Mouse (Mus musculus) ES-E14 (cell line): ENCODE data around the gene Kif19a. TPM values are rescaled to one million over a fixed set of nuclear protein-coding genes. Genes with fewer than 3 reads are reported as not detected.

Source experiments
- DNase-seq: peaks from one replicate; pipeline ENCODE4 v3.0.0-alpha.2; 2013; ENCODE audit warnings: low read depth, low spot score
- H3K27ac ChIP-seq: 2 replicates; pipeline ENCODE4 v1.5.1; 2012; ENCODE audit warnings: low read depth, mild to moderate bottlenecking, low read length, moderate library complexity, mixed read lengths; ENCODE audit not compliant: poor library complexity, insufficient read depth, severe bottlenecking
- H3K36me3 ChIP-seq: 2 replicates; pipeline ENCODE4 v1.6.1; 2012; ENCODE audit warnings: mild to moderate bottlenecking, low read length, moderate library complexity, mixed read lengths; ENCODE audit not compliant: control insufficient read depth, poor library complexity, insufficient read depth, severe bottlenecking
- H3K4me1 ChIP-seq, 2 experiments: fragments of 150-350 bp in 1 of 2; sonication (generic) in 1 of 2; 2 replicates each; pipeline ENCODE4 v1.6.1; 2012; ENCODE audit warnings: low read length in 2 of 2, mild to moderate bottlenecking in 1 of 2, mixed read lengths in 1 of 2; ENCODE audit not compliant: control insufficient read depth in 2 of 2, insufficient read depth in 2 of 2, poor library complexity in 1 of 2
- H3K4me3 ChIP-seq, 2 experiments: fragments of 150-350 bp in 1 of 2; sonication (generic) in 1 of 2; 2 replicates each; pipeline ENCODE4 v1.5.1; 2012; ENCODE audit warnings: low read length in 2 of 2, low read depth in 1 of 2, mild to moderate bottlenecking in 1 of 2, mixed read lengths in 1 of 2; ENCODE audit not compliant: insufficient read depth in 1 of 2, poor library complexity in 1 of 2, severe bottlenecking in 1 of 2
- H3K9ac ChIP-seq: 2 replicates; pipeline ENCODE4 v1.6.1; 2012; ENCODE audit warnings: low read depth, mild to moderate bottlenecking, low read length, mixed read lengths; ENCODE audit not compliant: poor library complexity, insufficient read depth, severe bottlenecking
- H3K9me3 ChIP-seq: fragments of 150-350 bp; sonication (generic); 2 replicates; pipeline ENCODE4 v1.6.1; 2012; ENCODE audit warnings: low read depth, mild to moderate bottlenecking, low read length; ENCODE audit not compliant: control insufficient read depth, insufficient read depth
- CHD2 ChIP-seq: IDR thresholded peaks from 2 replicates; pipeline ENCODE4 v1.6.1; 2014; ENCODE audit warnings: mild to moderate bottlenecking, low read depth, low read length, inconsistent platforms
- HCFC1 ChIP-seq: IDR thresholded peaks from 2 replicates; pipeline ENCODE4 v1.6.1; 2012; ENCODE audit warnings: low read length, inconsistent platforms, borderline replicate concordance; ENCODE audit not compliant: insufficient read depth
- MAFK ChIP-seq: IDR thresholded peaks from 2 replicates; pipeline ENCODE4 v1.6.1; 2014; ENCODE audit warnings: mild to moderate bottlenecking, low read depth, low read length, inconsistent platforms; ENCODE audit not compliant: insufficient read depth
- ZC3H11A ChIP-seq: IDR thresholded peaks from 2 replicates; pipeline ENCODE4 v1.6.1; 2012; ENCODE audit warnings: low read depth, mild to moderate bottlenecking, inconsistent platforms, low read length, borderline replicate concordance
- ZNF384 ChIP-seq: IDR thresholded peaks from 2 replicates; pipeline ENCODE4 v1.6.1; 2012; ENCODE audit warnings: low read depth, low read length, inconsistent platforms
- in situ Hi-C, 2 experiments: fragments of 600-800 bp; cut with MboI; formaldehyde crosslinking; loops; one replicate each; pipeline ENCODE4 v1.15.1; 2025; ENCODE audit warnings: low sequenced_read_pairs in 2 of 2, inconsistent platforms in 1 of 2; ENCODE audit not compliant: unreplicated experiment in 2 of 2
- total RNA-seq: library from RNA; depleted of rRNA; stranded (reverse); fragments of 300-350 nt; gene quantifications from 2 replicates; pipeline ENCODE4 v1.2.3, GENCODE M21; 2012

Gene Kif19a
- total RNA-seq, 1 experiment = 1.1 TPM

DNA sequence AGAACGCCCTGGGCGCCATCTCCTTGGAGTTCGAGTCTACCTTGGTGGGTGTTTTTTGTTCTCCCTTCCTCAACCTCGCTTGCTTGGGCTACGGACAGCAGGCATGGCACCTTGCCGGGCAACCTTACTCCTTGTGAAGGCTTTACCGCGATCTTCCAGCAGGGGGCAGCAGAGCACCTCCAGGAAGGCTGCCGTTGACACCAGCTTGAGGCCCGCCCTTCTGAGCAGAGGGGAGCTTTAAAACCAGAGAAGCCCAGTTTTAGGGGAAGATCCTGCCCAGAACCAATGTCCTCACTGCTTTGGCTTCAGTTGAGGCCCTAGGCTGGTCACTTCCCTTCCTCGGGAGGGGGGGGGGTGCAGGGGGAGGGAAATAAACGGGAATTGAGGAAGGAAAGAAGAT, 20.1 kb upstream of the Kif19a start:
- TF ChIP-seq ZNF384 (no peak), ZC3H11A (peak; percentile 78), MAFK (no peak)
- Histone ChIP-seq H3K4me1 (no peaks in the 10 kb centered on the region; a peak in 1 of 4 replicates), H3K4me3 (no peak overlapping the region), H3K27ac (no peak overlapping the region), H3K9me3 (no peaks in the 10 kb centered on the region), H3K9ac (no peak overlapping the region), H3K36me3 (no peaks in the 10 kb centered on the region)
- in situ Hi-C loops = loop anchor here in 1 of 2 experiments (25.0 kb wide), 1 partner anchor 167 kb away; no protein-coding TSS in a partner anchor
- DNase-seq = peak; percentile 89

DNA sequence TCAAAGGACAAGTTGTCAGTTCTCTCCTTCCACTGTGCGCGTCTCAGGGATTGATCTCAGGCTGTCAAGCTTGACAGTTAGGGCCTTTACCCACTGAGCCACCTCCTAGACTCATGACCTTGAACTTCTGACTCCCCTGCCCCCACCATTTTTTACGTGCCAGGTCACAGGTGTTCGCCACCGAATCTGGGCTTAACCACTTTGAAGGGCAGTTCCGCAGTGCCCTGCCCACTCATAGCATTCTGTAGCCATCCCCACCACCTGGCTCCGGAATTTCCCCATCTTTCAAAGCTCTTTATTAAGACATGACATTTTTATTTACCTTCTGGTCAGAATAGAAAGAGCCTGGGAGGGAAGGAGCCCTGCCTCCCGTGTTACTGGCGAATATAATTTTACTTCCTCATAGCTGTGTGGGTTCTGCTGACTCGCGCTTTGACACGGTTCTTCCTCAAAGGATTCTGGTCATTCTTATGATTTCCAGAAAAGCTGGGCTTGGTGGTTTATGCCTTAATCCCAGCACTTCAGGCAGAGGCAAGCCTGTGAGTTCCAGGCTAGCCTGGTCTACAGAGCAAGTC, 17.5 kb upstream of the Kif19a start:
- H3K4me3 ChIP-seq = no peak overlapping the region
- no peaks in the 10 kb centered on the region for H3K9me3 ChIP-seq
- no peak overlapping the region for H3K9ac ChIP-seq
- peaks cover 2 to 3% of the 10 kb centered on the region in 2 experiments; a peak in 2 of 4 replicates for H3K4me1 ChIP-seq
- DNase-seq = no peak
- in situ Hi-C loops = loop anchor here in 1 of 2 experiments (25.0 kb wide), 1 partner anchor 165 kb away; no protein-coding TSS in a partner anchor
- no peak for TF ChIP-seq ZC3H11A
- TF ChIP-seq MAFK = no peak
- no peak for TF ChIP-seq ZNF384
- TF ChIP-seq CHD2 = no peak
- TF ChIP-seq HCFC1 = no peak
- no peaks in the 10 kb centered on the region for H3K36me3 ChIP-seq
- no peak overlapping the region for H3K27ac ChIP-seq

DNA sequence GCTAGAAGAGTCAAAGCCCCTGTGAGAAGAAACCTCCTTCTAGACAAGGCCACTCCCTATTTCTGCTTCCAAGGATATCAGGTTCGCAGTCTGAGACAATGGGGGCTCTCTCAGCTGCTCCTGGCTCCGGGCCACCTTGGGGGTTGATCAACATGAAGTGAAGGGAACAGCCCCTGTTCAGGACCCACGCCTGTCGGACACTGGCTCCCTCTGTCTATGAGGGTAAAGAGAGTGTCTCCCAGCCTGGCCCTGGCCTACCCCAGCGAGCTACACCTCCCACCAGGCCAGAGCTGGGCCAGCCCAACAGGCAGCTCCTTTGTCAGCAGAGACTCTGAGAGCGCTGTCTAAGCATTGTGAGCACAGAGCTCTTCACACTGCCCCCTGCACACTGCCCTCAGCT, 4.7 kb downstream of the Kif19a start:
- no peak for TF ChIP-seq ZC3H11A
- no peak for DNase-seq
- no peaks in the 10 kb centered on the region for H3K9me3 ChIP-seq
- H3K36me3 ChIP-seq = no peaks in the 10 kb centered on the region
- H3K4me1 ChIP-seq = peaks cover 0 to 6% of the 10 kb centered on the region in 2 experiments; a peak in 2 of 4 replicates
- no peak overlapping the region for H3K9ac ChIP-seq
- H3K4me3 ChIP-seq = no peak overlapping the region
- no peak overlapping the region for H3K27ac ChIP-seq
- in situ Hi-C loops = no loop called here

DNA sequence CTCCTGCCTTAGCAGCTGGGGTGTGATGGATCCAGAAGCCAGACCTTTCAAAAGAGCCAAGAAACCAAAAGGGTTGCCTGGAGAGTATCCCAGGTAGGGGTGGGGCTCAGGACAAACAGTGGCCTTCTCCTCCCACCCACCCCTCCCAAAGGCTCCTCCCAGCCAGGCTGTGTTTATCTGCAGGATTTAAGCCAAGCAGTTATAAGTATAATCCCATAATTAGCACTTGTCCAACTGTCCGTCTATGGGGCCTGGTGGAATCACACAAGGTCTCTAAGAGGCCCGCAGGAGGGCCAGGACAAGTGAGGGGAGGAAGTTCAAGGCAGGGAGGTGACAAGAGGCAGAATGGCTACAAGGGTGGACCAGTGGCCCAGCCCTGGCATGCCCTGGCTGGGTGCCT, 6.7 kb downstream of the Kif19a start:
- no peaks in the 10 kb centered on the region for H3K9me3 ChIP-seq
- H3K4me1 ChIP-seq = peaks cover 0 to 3% of the 10 kb centered on the region in 2 experiments; a peak in 2 of 4 replicates
- H3K27ac ChIP-seq = no peak overlapping the region
- in situ Hi-C loops = no loop called here
- no peak for TF ChIP-seq ZNF384
- TF ChIP-seq HCFC1 = no peak
- TF ChIP-seq CHD2 = no peak
- TF ChIP-seq MAFK = no peak
- no peak for TF ChIP-seq ZC3H11A
- DNase-seq = no peak
- H3K4me3 ChIP-seq = no peak overlapping the region
- H3K9ac ChIP-seq = no peak overlapping the region
- H3K36me3 ChIP-seq = no peaks in the 10 kb centered on the region

DNA sequence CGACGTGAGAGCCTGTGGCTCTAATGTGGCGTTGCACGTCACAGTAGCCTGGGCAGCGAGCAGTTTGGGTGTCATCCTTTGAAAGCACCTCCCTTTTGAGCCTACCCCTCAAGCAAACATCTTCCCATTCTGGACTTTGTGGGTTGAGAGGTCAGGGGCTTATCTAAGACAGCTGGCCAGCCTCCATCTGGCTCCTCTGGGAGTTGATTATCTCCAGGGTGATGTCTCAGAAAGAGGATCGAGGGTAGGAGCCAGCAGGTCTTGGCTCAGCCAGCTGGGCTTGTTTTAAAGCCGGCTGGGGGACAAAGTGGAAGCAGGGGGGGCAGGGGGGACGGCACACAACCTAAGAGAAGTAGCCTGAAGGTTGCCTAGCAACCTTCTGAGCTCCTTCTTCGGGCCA, 14.9 kb downstream of the Kif19a start:
- no peaks in the 10 kb centered on the region for H3K4me1 ChIP-seq
- H3K9ac ChIP-seq = no peak overlapping the region
- no peaks in the 10 kb centered on the region for H3K9me3 ChIP-seq
- in situ Hi-C loops = no loop called here
- no peak for DNase-seq
- no peak overlapping the region for H3K4me3 ChIP-seq
- H3K36me3 ChIP-seq = no peaks in the 10 kb centered on the region
- H3K27ac ChIP-seq = no peak overlapping the region
- no peak for TF ChIP-seq HCFC1
- TF ChIP-seq CHD2 = no peak
- no peak for TF ChIP-seq ZNF384
- TF ChIP-seq ZC3H11A = no peak
- TF ChIP-seq MAFK = no peak
